Mouse (Mus musculus): ENCODE data around the gene Supt5. TPM values are rescaled to one million over a fixed set of nuclear protein-coding genes. Genes with fewer than 3 reads are reported as not detected.

Supt5 gene
- total RNA-seq, 1 experiment from 2014 or later: 118 TPM

- no peak for ATAC-seq (ENCODE audit: extremely low read depth, insufficient number of reproducible peaks, low FRiP score, poor library complexity, severe bottlenecking)
Observed at GRCm38 (mm10) chr7:28268042-28268531, 70.5 kb downstream of the Supt5 start.

GRCm38 (mm10) chr7:28267129-28268041 lies 71.2 kb downstream of the Supt5 start, which contains the start of gene Eid2:
Eid2 (plus strand) TSS chr7:28267881.
- no peak for ATAC-seq (ENCODE audit: extremely low read depth, insufficient number of reproducible peaks, low FRiP score, poor library complexity, severe bottlenecking)

- ATAC-seq (ENCODE audit: extremely low read depth, insufficient number of reproducible peaks, low FRiP score, poor library complexity, severe bottlenecking): no peak
Observed at GRCm38 (mm10) chr7:28265391-28265790, 73.2 kb downstream of the Supt5 start.

Other genes with a start within 250 kb of the Supt5 start
- gene 9530053A07Rik, start 209.3 kb downstream of the Supt5 start, total RNA-seq (2017): not detected in 2 replicates
- gene Fbl, start 169.0 kb downstream of the Supt5 start, total RNA-seq (2017): 49.8 and 55.4 TPM in 2 replicates
- 11.5 and 13.2 TPM in 2 replicates for gene Dyrk1b, start 159.3 kb downstream of the Supt5 start, total RNA-seq (2017)
- gene Eid2, start 70.9 kb downstream of the Supt5 start, total RNA-seq (2017): 1.2 TPM in 1 of 2 replicates, not detected in the other
- 5.0 and 5.9 TPM in 2 replicates for gene Eid2b, start 61.0 kb downstream of the Supt5 start, total RNA-seq (2017)
- not detected in 2 replicates for gene Selenov, start 47.6 kb downstream of the Supt5 start, total RNA-seq (2017)
- gene Dll3, start 36.5 kb downstream of the Supt5 start, total RNA-seq (2017): 0.12 and 0.47 TPM in 2 replicates
- 8.5 and 10.0 TPM in 2 replicates for gene Timm50, start 26.7 kb downstream of the Supt5 start, total RNA-seq (2017)
- gene Rps16, start 11.9 kb upstream of the Supt5 start, total RNA-seq (2017): 700 and 800 TPM in 2 replicates
- 32.6 and 39.7 TPM in 2 replicates for gene Plekhg2, start 33.9 kb upstream of the Supt5 start, total RNA-seq (2017)
- 496 and 563 TPM in 2 replicates for gene Zfp36, start 41.5 kb upstream of the Supt5 start, total RNA-seq (2017)
- gene Med29, start 54.0 kb upstream of the Supt5 start, total RNA-seq (2017): 9.1 and 9.8 TPM in 2 replicates
- 218 and 230 TPM in 2 replicates for gene Paf1, start 54.2 kb upstream of the Supt5 start, total RNA-seq (2017)
- gene Gmfg, start 98.7 kb upstream of the Supt5 start, total RNA-seq (2017): 1,008 and 1,024 TPM in 2 replicates
- gene Lrfn1, start 113.2 kb upstream of the Supt5 start, total RNA-seq (2017): 0.37 and 0.47 TPM in 2 replicates
- gene Ifnl2, start 171.7 kb upstream of the Supt5 start, total RNA-seq (2017): not detected in 2 replicates
- not detected in 2 replicates for gene Ifnl3, start 184.1 kb upstream of the Supt5 start, total RNA-seq (2017)
- not detected in 2 replicates for gene Sycn, start 202.1 kb upstream of the Supt5 start, total RNA-seq (2017)
- 0.49 and 0.70 TPM in 2 replicates for gene Nccrp1, start 208.5 kb upstream of the Supt5 start, total RNA-seq (2017)